Mouse (Mus musculus): ENCODE results near the gene Schip1.

GRCm38 (mm10) chr3:68126284-68126856 lies 61.8 kb downstream of the Schip1 start:
- TF ChIP-seq CTCF (IDR thresholded peaks at IDR 0.05; ENCODE audit: low read depth) (no peak), EP300 (optimal IDR thresholded peaks at IDR 0.05) (no peak)

All from stomach, postnatal 0 days (tissue).